Mouse (Mus musculus) midbrain, embryonic 10.5 days (tissue): ENCODE measurements around the gene Ccl9. TPM values are rescaled to one million over a fixed set of nuclear protein-coding genes. Genes with fewer than 3 reads are reported as not detected.
"Not testable (repeated sequence)": the region's sequence is repeated elsewhere in the genome, so short reads cannot be mapped to it uniquely, and the experiment has no call there.

Experiments
- DNase-seq: peaks from one replicate; pipeline ENCODE4 v3.0.0-alpha.2; 2017; ENCODE audit warnings: low spot score
- H3K27ac ChIP-seq: fragments of 300-500 bp; sonication (generic); replicated peaks from 2 replicates; pipeline ENCODE4 v1.5.1; 2016; ENCODE audit warnings: mild to moderate bottlenecking
- H3K27me3 ChIP-seq: fragments of 300-500 bp; sonication (generic); 2 replicates; pipeline ENCODE4 v1.6.1; 2016; ENCODE audit warnings: low read depth, mild to moderate bottlenecking; ENCODE audit not compliant: poor library complexity, severe bottlenecking
- H3K36me3 ChIP-seq: fragments of 300-500 bp; sonication (generic); 2 replicates; pipeline ENCODE4 v1.6.1; 2016; ENCODE audit warnings: mild to moderate bottlenecking, moderate library complexity
- H3K4me1 ChIP-seq: fragments of 300-500 bp; sonication (generic); 2 replicates; pipeline ENCODE4 v1.6.1; 2016
- H3K4me3 ChIP-seq: fragments of 300-500 bp; sonication (generic); 2 replicates; pipeline ENCODE4 v1.5.1; 2016; ENCODE audit warnings: mild to moderate bottlenecking, moderate library complexity
- H3K9me3 ChIP-seq: fragments of 300-500 bp; sonication (generic); replicated peaks from 2 replicates; pipeline ENCODE4 v1.6.1; 2016; ENCODE audit warnings: mild to moderate bottlenecking
- WGBS: fragments of 180-500 bp; shearing (Covaris S2); methylation state at CpG from one replicate; pipeline ENCODE4 v1.1.7; 2016; 5-methylcytosine and 5-hydroxymethylcytosine counted together
- polyA plus RNA-seq: library from polyadenylated mRNA; unstranded; fragments of >200 nt; fragmentation: Nextera tagmentation; extraction: Ambion mirVana; gene quantifications from 2 replicates; pipeline ENCODE4 v1.2.1, GENCODE M21; 2016

The Ccl9 gene
- polyA plus RNA-seq, 1 experiment from 2014 or later = 1.2 TPM

DNA sequence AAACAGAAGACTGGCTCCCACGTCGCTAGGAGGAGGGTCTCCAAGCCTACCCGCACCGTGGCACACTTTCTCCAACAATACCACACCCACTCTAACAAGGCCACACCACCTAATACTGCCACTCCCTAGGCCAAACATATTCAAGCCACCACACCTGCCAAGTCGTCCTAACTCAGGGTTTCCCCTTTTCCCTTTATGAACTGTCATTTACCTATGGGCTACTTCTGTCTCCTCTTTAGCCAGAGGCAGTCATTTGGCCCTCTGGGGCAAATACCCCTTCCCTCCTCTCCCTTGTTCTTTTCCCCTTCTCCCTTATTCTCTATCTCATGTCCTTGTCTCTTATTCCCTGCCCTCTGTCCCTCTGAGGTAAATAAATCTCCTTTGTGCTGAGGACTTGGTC, 26.8 kb downstream of the Ccl9 start:
- Histone ChIP-seq H3K27ac (no peak overlapping the region), H3K9me3 (no peaks in the 10 kb centered on the region), H3K4me3 (no peak overlapping the region), H3K4me1 (peaks cover 3% of the 10 kb centered on the region; the same call in 1 of the 2 replicates), H3K36me3 (no peaks in the 10 kb centered on the region), H3K27me3 (no peaks in the 10 kb centered on the region)
- 85% methylated on average over 5 of the region's 5 CpGs for WGBS
- no peak for DNase-seq

DNA sequence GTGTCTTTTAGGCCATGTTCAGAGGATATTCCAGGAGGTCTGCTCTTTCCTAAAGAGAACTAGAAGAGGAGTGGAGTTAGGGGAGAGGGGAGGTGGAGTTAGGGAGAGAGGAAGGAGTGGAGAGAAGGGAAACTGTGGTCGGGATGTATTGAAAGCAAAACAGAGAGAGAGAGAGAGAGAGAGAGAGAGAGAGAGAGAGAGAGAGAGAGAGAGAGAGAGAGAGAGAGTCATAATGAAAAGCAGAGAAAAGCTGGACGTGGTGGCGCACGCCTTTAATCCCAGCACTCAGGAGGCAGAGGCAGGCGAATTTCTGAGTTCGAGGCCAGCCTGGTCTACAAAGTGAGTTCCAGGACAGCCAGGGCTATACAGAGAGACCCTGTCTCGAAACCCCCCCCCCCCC, 27.4 kb downstream of the Ccl9 start:
- not testable (repeated sequence) for H3K36me3 ChIP-seq, H3K27ac ChIP-seq, H3K9me3 ChIP-seq, H3K4me3 ChIP-seq, H3K4me1 ChIP-seq, H3K27me3 ChIP-seq, DNase-seq
- WGBS = 91% methylated on average over 7 of the region's 7 CpGs

DNA sequence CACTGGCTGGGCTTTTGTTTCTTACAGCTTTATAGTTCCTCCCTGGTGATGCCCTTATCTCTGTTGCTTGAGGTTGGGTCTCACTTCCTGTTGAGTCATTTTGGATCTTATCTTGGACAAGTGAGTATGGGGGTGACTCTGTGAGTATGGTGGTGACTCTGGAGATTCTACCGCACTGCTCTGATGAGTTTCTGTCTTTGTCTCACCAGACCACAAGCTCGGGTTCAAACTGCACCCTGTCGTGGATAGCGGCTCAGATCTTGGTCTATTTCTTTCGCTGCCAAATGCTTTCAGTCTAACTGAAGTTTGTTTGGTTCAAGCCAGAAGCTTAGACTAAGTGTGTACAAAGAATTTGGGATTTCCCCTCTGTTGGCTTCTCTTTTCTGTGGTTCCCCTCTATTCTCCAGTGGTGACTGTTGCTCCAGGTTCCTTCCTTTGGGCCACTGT, 28.2 kb downstream of the Ccl9 start:
- H3K27ac ChIP-seq = no peak overlapping the region
- H3K4me3 ChIP-seq = no peak overlapping the region
- WGBS = 97% methylated on average over 5 of the region's 5 CpGs
- no peak for DNase-seq
- no peaks in the 10 kb centered on the region for H3K27me3 ChIP-seq
- no peaks in the 10 kb centered on the region for H3K4me1 ChIP-seq
- H3K36me3 ChIP-seq = no peaks in the 10 kb centered on the region
- H3K9me3 ChIP-seq = no peaks in the 10 kb centered on the region

DNA sequence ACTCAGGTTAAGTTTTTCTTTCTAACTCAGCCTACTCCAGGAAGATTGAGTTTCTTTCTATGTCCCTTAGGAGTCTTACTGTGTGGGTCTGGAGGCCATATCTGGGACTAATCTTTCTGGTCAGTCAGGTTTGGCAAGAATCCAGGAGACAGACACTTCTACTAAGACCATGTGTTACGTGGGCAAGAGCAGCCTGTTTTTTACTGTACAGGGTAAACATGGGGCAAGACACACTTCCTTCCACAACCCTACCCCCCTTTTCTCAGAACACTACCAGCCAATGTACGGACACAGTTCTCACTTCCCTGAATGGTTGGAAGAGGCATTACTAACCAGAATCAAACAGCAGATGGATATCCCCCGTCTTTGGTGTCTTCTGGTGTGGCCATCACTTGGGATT, 34.2 kb downstream of the Ccl9 start:
- no peaks in the 10 kb centered on the region for H3K27me3 ChIP-seq
- H3K36me3 ChIP-seq = no peaks in the 10 kb centered on the region
- no peaks in the 10 kb centered on the region for H3K9me3 ChIP-seq
- no peak overlapping the region for H3K27ac ChIP-seq
- 85% methylated on average over 3 of the region's 3 CpGs for WGBS
- no peaks in the 10 kb centered on the region for H3K4me1 ChIP-seq
- DNase-seq = no peak
- H3K4me3 ChIP-seq = no peak overlapping the region

DNA sequence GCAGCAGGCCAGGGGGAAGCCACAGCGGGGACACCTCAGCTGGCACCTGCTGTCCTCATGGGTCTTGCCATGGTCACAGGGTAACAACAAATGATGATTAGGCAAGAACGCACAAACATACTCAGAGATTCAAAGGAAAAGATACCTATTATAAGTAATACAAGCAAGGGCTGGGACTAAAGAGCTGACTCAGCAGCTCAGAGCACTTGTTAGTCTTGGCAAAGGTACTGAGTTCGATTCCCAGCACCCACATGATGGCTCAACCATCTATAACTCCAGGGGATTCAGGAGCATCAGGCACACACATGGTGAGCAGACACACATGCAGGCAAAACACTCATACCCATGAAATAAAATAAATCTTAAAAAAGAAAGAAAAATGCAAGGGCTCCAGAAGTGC, 37.0 kb downstream of the Ccl9 start:
- DNase-seq = no peak
- Histone ChIP-seq H3K9me3 (no peaks in the 10 kb centered on the region), H3K4me3 (no peak overlapping the region), H3K36me3 (no peaks in the 10 kb centered on the region), H3K27me3 (no peaks in the 10 kb centered on the region), H3K4me1 (no peaks in the 10 kb centered on the region), H3K27ac (no peak overlapping the region)
- WGBS = 92% methylated on average over 3 of the region's 3 CpGs

DNA sequence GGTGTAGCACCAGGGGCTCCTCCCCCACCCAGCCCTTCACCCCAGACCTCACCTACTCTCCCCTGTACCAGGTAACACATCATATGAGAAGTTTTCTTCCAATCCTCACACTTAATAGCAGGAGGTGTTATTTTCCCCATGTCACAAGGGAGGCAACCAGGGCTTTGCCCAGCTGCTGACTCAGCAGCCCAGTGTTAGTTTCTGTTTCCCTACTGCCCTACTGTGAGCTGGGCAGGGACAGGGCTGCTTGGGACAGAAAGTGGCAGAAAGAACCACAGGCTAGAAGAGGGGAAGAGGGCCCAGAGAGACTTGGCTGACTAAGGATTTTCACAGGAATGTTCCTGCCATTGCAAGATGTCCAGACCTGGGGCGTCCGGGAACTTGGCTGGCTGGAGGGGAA, 37.5 kb downstream of the Ccl9 start:
- 87% methylated on average over 2 of the region's 2 CpGs for WGBS
- H3K27me3 ChIP-seq = no peaks in the 10 kb centered on the region
- H3K36me3 ChIP-seq = no peaks in the 10 kb centered on the region
- DNase-seq = no peak
- H3K4me3 ChIP-seq = no peak overlapping the region
- no peaks in the 10 kb centered on the region for H3K9me3 ChIP-seq
- H3K4me1 ChIP-seq = no peaks in the 10 kb centered on the region
- no peak overlapping the region for H3K27ac ChIP-seq

DNA sequence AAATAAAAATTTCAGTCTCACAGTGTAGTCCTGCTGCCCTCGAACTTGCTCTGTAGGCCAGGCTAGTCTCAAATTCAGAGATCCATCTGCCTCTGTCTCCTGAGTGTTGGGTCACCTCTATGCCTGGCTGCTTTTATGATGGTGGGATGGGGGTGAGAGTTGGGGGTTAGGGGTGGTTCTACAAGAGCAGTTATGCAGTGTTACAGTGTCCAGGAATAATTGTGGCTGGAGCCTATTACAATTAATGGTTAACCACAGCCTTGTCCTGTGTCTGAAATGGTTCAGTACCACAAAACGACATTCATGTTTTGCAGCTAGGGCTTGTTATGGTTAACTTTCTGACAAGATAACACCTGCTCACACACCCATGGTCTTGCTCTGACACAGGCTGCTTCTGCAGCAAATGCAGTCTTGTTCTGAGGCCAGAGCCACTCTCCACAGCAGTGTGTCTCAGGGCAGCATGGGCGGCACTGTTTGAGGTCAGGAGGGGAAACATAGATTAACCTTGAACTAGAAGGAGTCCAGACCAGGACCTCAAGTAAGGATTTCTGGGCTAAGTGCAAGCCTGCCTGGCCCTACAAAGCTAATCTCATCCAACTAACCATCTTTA, 39.6 kb downstream of the Ccl9 start:
- WGBS = 87% methylated on average over 3 of the region's 3 CpGs

DNA sequence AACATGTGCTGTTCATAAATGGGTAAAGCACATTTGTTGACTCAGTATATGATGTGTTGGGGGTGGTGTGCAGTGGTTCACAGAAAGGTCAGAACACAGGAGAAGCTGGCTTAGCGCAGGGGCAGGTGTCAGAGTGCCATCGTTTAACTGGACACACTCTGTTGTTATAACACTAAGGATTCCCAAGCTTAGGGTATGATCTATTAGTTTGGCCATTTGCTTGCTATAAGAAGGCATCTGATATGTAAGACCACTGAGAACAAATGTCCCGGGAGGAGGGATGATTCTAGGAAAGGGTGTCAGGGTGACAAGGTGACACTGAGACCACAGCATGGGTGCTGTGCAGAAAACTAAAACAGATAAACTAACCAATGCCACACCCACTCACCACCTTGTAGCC, 41.6 kb downstream of the Ccl9 start:
- Histone ChIP-seq H3K4me3 (no peak overlapping the region), H3K27me3 (no peaks in the 10 kb centered on the region), H3K36me3 (no peaks in the 10 kb centered on the region), H3K4me1 (no peaks in the 10 kb centered on the region), H3K9me3 (no peaks in the 10 kb centered on the region), H3K27ac (no peak overlapping the region)
- 91% methylated on average over 3 of the region's 3 CpGs for WGBS
- no peak for DNase-seq

More for the DNA sequence above, 39.6 kb downstream of the Ccl9 start:
- H3K27ac ChIP-seq = no peak overlapping the region
- H3K36me3 ChIP-seq = no peaks in the 10 kb centered on the region
- H3K4me3 ChIP-seq = no peak overlapping the region
- no peak for DNase-seq
- no peaks in the 10 kb centered on the region for H3K27me3 ChIP-seq
- H3K4me1 ChIP-seq = no peaks in the 10 kb centered on the region
- H3K9me3 ChIP-seq = no peaks in the 10 kb centered on the region

DNA sequence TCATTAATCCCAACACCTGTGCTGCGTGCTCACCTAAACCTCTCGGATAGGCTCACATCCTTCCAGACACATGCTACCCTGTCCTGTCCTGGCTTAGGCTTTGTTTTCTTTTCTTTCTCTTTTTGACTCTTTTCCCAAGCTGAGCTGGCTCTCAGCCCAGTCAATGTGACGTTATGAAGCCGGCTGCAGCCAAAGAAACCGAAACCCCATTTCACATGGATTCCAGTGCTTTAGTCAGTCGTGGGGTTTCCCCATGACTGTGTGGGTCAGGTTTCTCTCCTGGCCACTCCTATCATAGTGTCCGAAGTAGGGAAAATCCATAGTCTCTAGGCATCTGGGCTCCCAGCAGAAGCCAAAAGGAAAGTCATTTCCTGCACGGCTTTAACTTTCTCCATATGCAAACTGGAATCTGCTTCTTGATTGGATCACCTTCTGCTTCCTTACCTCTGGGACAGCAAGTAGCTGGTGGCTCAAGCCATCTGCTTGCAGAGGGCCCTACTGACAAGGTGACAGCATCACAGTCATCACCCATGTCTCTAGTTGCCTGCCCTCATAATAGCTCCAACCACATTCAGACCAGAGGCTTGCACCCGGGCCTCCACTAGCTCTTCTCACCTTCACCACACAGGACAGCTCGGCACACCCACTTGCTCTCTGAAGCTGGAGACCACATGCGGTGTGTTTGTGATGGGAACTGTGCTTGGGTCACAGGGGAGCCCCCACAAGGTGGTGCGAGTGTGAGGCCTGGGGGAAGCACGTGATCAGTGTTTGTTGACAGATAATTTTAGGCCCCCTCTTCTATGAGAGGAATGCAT, 43.6 kb downstream of the Ccl9 start:
- Histone ChIP-seq H3K4me3 (no peak overlapping the region), H3K36me3 (no peaks in the 10 kb centered on the region), H3K27me3 (no peaks in the 10 kb centered on the region), H3K9me3 (no peaks in the 10 kb centered on the region), H3K27ac (no peak overlapping the region), H3K4me1 (no peaks in the 10 kb centered on the region)
- no peak for DNase-seq
- WGBS = 72% methylated on average over 13 of the region's 13 CpGs

DNA sequence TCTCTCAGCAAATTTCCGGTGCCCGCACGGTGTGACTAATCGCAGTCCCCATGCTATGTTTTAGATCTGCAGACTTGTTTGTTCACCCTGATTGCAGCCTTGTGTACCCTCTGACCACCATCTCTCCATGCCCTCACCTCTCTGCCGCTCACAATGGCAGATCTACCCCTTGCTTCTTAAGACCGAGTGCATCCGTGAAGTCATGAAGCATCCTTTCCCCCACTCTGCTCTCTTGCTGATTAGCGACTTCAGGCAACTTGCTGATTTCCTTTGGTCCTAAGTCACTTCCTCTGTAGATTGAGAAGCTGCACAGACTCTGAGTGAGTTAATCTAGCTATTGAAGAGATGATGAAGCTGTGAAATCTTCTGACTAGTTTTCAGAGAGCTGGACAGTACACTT, 44.3 kb downstream of the Ccl9 start:
- H3K27ac ChIP-seq = no peak overlapping the region
- 86% methylated on average over 8 of the region's 8 CpGs for WGBS
- DNase-seq = no peak
- H3K4me1 ChIP-seq = no peaks in the 10 kb centered on the region
- H3K36me3 ChIP-seq = no peaks in the 10 kb centered on the region
- H3K9me3 ChIP-seq = no peaks in the 10 kb centered on the region
- H3K27me3 ChIP-seq = no peaks in the 10 kb centered on the region
- H3K4me3 ChIP-seq = no peak overlapping the region

DNA sequence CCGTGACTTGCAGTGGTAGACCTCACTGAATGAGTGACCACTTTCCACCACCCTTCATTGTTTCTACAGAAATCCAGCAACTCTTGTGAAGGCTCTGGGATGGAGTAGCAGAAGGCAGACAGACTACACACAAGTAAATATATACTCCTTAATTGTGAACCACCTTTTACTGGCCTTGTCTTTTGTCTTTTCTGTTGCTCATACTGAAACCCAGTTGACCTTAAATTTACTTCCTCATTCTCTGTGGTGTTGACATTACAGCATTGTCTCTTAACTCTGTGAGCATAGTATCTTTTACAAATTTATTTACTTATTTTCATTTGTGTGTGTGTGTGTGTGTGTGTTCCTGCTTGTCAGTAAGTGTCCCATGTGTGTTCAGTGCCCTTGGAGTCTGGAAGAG, 45.2 kb downstream of the Ccl9 start:
- DNase-seq = no peak
- Histone ChIP-seq H3K4me1 (no peaks in the 10 kb centered on the region), H3K27ac (no peak overlapping the region), H3K4me3 (no peak overlapping the region), H3K36me3 (no peaks in the 10 kb centered on the region), H3K27me3 (no peaks in the 10 kb centered on the region), H3K9me3 (no peaks in the 10 kb centered on the region)
- WGBS = 90% methylated on average over 1 of the region's 1 CpGs

DNA sequence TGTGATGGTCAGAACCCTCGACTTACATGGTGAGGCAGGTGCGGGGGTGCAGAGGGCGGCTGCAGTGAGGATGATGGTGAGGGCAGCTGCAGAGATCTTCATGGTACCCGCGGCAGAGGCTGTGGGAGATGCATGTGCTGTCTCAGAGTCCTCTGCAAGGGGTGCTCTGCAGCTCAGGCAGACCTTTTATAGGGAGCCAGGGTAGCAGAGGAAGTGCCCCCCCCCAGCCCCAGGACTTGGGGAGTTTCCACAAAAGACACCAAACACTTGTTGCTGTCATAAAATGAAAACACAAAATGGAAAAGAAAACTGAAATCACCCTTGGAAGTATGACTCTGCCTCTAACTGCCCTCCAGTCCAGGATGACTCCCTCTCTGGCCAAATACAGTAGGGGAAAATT, 48.1 kb downstream of the Ccl9 start, which contains the start of gene Ccl5:
TSS of gene Ccl5 (minus strand) at position 159 of the 400 bp plus-strand sequence.
- no peak for DNase-seq
- WGBS = 85% methylated on average over 5 of the region's 5 CpGs
- Histone ChIP-seq H3K4me3 (no peak within 1 kb of the TSS), H3K27ac (no peak within 1 kb of the TSS), H3K4me1 (no peaks in the 10 kb centered on the region), H3K9me3 (no peaks in the 10 kb centered on the region), H3K36me3 (no peaks in the 10 kb centered on the region), H3K27me3 (no peaks in the 10 kb centered on the region)

DNA sequence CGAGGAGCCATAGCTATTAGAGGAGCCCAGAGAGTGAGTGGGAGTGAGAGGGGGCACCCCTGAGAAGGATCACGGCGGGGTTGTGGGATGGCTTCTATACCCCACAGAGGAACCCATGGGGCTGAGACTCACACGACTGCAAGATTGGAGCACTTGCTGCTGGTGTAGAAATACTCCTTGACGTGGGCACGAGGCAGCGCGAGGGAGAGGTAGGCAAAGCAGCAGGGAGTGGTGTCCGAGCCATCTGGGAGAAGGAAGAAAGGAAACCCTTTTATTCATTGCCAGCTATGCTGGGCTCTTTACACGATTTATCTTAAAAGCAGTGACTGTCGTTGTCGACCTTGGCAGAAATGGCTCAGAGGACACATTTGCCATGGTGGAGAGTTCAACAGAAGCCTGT, 49.4 kb downstream of the Ccl9 start:
- no peak overlapping the region for H3K4me3 ChIP-seq

More for the DNA sequence above, 49.4 kb downstream of the Ccl9 start:
- 74% methylated on average over 12 of the region's 12 CpGs for WGBS
- no peak for DNase-seq
- Histone ChIP-seq H3K9me3 (no peaks in the 10 kb centered on the region), H3K27me3 (no peaks in the 10 kb centered on the region), H3K36me3 (no peaks in the 10 kb centered on the region), H3K27ac (no peak overlapping the region), H3K4me1 (no peaks in the 10 kb centered on the region)
